Mouse (Mus musculus) forebrain, embryonic 10.5 days (tissue): Measurements from ENCODE around the gene Gpc6. TPM values are rescaled to one million over a fixed set of nuclear protein-coding genes. Genes with fewer than 3 reads are reported as not detected.

ENCODE experiments used
- DNase-seq: peaks from one replicate; pipeline ENCODE4 v3.0.0-alpha.2; 2017; ENCODE audit warnings: low spot score; ENCODE audit errors: extremely low spot score
- H3K27ac ChIP-seq: fragments of 300-500 bp; sonication (generic); 2 replicates; pipeline ENCODE4 v1.5.1; 2016; ENCODE audit warnings: mild to moderate bottlenecking
- H3K27me3 ChIP-seq: fragments of 300-500 bp; sonication (generic); 2 replicates; pipeline ENCODE4 v1.6.1; 2016; ENCODE audit warnings: mild to moderate bottlenecking; ENCODE audit not compliant: poor library complexity, severe bottlenecking
- H3K36me3 ChIP-seq: fragments of 300-500 bp; sonication (generic); replicated peaks from 2 replicates; pipeline ENCODE4 v1.6.1; 2016; ENCODE audit warnings: mild to moderate bottlenecking, moderate library complexity
- H3K4me1 ChIP-seq: fragments of 300-500 bp; sonication (generic); 2 replicates; pipeline ENCODE4 v1.6.1; 2016
- H3K4me3 ChIP-seq: fragments of 300-500 bp; sonication (generic); 2 replicates; pipeline ENCODE4 v1.5.1; 2016; ENCODE audit warnings: mild to moderate bottlenecking, moderate library complexity
- H3K9me3 ChIP-seq: fragments of 300-500 bp; sonication (generic); 2 replicates; pipeline ENCODE4 v1.6.1; 2016; ENCODE audit warnings: mild to moderate bottlenecking, moderate library complexity
- WGBS: fragments of 180-500 bp; shearing (Covaris S2); methylation state at CpG from one replicate; pipeline ENCODE4 v1.1.7; 2016; 5-methylcytosine and 5-hydroxymethylcytosine counted together
- polyA plus RNA-seq: library from polyadenylated mRNA; unstranded; fragments of >200 nt; fragmentation: Nextera tagmentation; extraction: Ambion mirVana; gene quantifications from 2 replicates; pipeline ENCODE4 v1.2.1, GENCODE M21; 2016

Gene Gpc6
- polyA plus RNA-seq, 1 experiment from 2014 or later: 36.5 TPM

DNA sequence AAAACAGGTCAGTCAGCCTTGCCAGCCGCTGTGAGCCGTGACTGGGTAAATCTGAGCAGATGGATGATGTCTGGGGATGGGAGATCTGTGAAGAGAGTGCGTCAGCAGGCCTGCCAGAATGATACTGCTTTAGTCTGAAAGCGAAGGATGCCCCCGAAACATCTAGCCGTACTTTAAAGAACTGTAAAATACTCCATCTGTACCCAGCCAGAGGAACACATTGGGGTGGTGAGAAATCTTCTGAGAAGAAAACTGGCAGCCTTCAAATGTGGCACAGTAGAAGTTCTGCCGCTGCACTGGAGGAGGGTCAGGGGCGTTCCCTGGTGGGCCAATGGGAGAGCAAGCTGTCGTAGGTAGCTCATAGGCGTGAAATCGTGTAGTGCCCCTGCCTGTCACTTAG lies 1033.3 kb downstream of the Gpc6 start:
- Histone ChIP-seq H3K27me3 (no peaks in the 10 kb centered on the region), H3K27ac (no peak overlapping the region), H3K4me1 (no peaks in the 10 kb centered on the region), H3K9me3 (no peaks in the 10 kb centered on the region), H3K36me3 (no peaks in the 10 kb centered on the region), H3K4me3 (no peak overlapping the region)
- 92% methylated on average over 11 of the region's 11 CpGs for WGBS
- no peak for DNase-seq

DNA sequence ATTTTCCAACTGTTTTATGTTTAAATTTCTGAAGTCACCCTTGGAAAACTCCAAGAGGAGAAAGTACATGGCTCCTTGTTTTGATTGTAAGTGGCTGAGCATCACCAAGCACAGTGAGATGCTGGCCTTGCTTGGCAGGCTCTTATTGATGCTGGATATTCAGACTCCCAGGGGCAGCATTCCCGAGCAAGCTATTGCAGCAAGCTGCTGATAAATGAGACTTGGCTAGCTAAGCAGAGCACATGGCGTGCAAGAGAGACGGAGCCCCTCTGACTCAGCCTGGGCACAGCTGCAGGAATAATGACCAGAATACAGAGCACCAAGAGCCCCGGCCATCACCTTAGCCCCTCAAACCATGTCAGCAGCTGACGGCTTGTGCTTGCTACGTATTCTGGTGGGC lies 1036.2 kb downstream of the Gpc6 start:
- Histone ChIP-seq H3K36me3 (no peaks in the 10 kb centered on the region), H3K4me1 (no peaks in the 10 kb centered on the region), H3K27ac (no peak overlapping the region), H3K9me3 (no peaks in the 10 kb centered on the region), H3K4me3 (no peak overlapping the region), H3K27me3 (no peaks in the 10 kb centered on the region)
- DNase-seq: no peak
- 84% methylated on average over 6 of the region's 6 CpGs for WGBS

DNA sequence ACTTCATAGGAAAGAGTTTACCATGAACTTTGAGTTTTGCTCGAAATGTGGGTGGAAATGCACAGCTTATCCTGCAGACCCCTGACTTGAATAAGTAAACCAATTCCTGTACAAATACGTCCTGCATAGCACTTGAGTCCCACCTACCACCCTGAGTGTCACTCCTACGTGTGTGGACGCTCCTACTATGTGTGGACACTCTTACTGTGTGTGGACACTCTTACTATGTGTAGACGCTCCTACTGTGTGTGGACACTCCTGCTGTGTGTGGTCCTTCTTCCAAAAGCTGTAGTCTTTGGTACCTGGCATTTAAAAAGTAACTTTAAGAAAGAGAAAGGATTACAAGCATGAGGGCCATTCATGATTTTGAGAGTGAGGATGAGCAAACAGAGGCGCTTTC lies 1036.7 kb downstream of the Gpc6 start:
- Histone ChIP-seq H3K36me3 (no peaks in the 10 kb centered on the region), H3K27me3 (no peaks in the 10 kb centered on the region), H3K4me1 (no peaks in the 10 kb centered on the region), H3K27ac (no peak overlapping the region), H3K4me3 (no peak overlapping the region), H3K9me3 (no peaks in the 10 kb centered on the region)
- WGBS: 91% methylated on average over 6 of the region's 6 CpGs
- no peak for DNase-seq

DNA sequence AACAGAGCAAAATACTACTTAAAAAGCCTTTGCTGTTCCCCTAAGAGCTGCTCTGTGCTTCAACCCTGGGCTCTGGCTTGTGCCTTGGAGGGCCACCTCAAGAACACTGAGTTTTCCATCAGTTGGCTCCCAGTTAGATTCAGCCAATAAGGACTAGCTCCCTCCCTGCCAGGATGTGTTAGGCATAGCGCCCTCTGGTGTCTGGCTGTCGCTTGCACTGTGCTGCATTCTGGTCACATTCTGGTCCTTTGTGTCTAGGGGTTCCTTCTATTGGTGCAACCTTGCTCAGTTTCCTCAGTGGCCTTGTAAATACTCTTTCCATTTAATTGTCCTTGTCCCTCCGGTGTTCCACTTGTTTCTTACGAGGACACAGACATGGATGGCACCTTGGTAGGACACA lies 1037.3 kb downstream of the Gpc6 start:
- Histone ChIP-seq H3K36me3 (no peaks in the 10 kb centered on the region), H3K9me3 (no peaks in the 10 kb centered on the region), H3K4me1 (no peaks in the 10 kb centered on the region), H3K27ac (no peak overlapping the region), H3K27me3 (no peaks in the 10 kb centered on the region), H3K4me3 (no peak overlapping the region)
- WGBS: 54% methylated on average over 4 of the region's 4 CpGs
- peak; percentile 29 for DNase-seq

DNA sequence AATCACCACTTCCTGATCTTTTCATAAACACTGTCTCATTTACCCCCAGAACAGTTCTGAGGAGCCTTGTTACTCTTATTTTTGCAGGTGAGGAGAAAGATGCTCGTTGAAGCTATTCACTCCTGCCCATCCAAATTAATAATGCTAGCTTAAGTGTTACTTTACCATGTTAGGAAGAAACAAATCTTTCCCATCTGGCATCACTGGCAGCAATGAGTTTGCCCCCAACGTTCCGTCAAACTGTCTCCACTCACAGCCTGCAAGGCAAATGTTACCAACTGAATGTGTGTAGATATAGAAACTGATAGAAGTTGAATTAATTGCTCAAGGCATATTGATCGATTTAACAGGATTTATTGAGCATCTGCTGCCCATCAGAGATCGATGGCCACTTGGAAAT lies 1047.5 kb downstream of the Gpc6 start:
- H3K27ac ChIP-seq: no peak overlapping the region
- no peak for DNase-seq
- WGBS: 91% methylated on average over 5 of the region's 5 CpGs
- H3K4me1 ChIP-seq: no peaks in the 10 kb centered on the region
- H3K4me3 ChIP-seq: no peak overlapping the region
- H3K9me3 ChIP-seq: no peaks in the 10 kb centered on the region
- H3K36me3 ChIP-seq: peaks cover 12% of the 10 kb centered on the region
- no peaks in the 10 kb centered on the region for H3K27me3 ChIP-seq

DNA sequence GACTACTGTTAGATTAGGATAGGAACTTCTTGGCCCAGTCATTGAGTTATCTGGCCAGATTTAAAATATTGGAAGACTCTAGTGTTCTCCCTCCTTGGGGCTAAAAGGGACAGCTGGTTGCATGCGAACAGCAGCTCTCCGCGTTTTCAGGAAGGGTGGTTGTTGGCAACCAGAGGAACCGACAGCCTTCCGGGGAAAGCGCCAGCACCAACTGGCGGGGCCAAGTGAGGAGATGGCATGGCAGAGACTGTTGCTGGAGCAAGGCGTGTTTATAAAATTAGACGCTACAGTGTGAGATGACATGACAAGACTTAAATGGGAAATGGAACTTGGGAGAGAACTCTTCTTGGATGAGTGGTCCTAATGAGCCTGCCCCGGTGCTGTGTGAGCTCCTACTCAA lies 1056.4 kb downstream of the Gpc6 start:
- WGBS: 95% methylated on average over 10 of the region's 10 CpGs
- Histone ChIP-seq H3K4me3 (no peak overlapping the region), H3K9me3 (no peaks in the 10 kb centered on the region), H3K27ac (no peak overlapping the region), H3K4me1 (no peaks in the 10 kb centered on the region), H3K36me3 (no peaks in the 10 kb centered on the region), H3K27me3 (no peaks in the 10 kb centered on the region)
- DNase-seq: no peak

DNA sequence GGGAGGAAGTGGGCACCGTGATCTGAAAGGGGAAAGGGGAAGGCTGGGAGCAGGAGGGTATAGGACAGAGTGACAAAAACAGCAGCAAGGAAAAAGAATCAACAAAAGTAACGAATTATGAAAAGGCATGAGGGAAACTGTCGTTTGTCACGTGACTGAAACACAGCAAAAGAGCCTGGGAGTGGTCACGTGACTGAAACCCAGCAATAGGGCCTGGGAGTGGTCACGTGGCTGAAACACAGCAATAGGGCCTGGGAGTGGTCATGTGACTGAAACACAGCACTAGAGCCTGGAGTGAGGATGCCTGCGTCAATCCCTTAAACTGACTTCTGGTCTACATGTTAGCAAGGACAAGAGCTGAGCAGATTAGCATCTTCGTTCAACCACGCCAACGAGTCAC lies 1063.3 kb downstream of the Gpc6 start:
- no peak overlapping the region for H3K4me3 ChIP-seq
- 91% methylated on average over 10 of the region's 10 CpGs for WGBS
- H3K4me1 ChIP-seq: no peaks in the 10 kb centered on the region
- H3K27me3 ChIP-seq: no peaks in the 10 kb centered on the region
- H3K9me3 ChIP-seq: no peaks in the 10 kb centered on the region
- no peak for DNase-seq
- H3K27ac ChIP-seq: no peak overlapping the region
- H3K36me3 ChIP-seq: no peaks in the 10 kb centered on the region

DNA sequence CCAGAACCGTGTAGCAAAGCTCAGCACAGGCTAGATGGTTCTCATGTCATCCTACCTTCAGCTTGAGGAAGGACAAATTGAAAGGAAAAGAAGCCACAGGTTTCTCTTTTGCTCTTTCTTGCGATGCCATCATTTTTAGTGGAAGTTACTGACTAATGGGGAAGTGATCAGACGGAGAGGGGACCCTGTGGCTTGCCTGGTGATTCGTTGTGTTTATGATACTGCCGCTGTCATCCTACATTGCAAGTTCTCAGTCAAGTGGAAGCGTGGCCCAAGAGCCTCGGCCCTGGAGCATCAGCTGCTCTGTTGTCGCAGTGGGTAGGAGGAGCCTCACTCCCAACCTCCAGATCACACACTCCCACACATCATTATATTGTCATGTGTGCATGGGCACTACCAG lies 1065.1 kb downstream of the Gpc6 start:
- Histone ChIP-seq H3K27ac (no peak overlapping the region), H3K36me3 (no peaks in the 10 kb centered on the region), H3K4me1 (no peaks in the 10 kb centered on the region), H3K9me3 (no peaks in the 10 kb centered on the region), H3K4me3 (no peak overlapping the region), H3K27me3 (no peaks in the 10 kb centered on the region)
- WGBS: 88% methylated on average over 8 of the region's 8 CpGs
- DNase-seq: no peak

DNA sequence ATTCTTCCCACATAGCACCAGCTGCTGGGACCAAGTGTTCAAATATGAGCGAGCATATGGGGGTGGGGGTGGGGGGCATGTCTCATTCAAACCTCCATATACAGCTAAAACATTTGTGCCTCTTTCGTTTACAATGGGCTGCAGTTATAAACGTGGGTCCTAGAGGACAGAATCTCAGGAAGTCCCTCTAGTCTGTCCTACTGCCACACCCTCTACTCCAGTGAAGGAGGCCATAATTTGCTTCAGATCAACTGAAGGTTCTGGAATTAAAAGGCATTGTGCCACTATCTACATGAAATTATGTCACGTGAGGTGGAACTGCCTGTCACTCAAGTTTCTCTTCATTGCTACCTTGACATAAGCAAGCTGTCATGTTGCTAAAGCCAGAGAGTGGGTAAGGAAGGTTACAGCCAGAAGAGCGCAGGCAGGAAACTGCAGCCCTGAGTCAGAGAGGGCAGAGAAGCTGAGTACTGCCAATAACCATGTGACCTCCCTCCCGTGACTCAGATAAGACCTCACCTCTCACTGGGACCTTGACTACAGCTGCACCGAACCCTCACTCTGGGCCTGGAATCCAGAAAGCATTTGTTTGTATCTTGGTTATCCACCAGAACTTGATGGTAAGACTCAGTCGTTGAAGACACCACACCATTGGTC lies 1067.6 kb downstream of the Gpc6 start:
- DNase-seq: no peak
- Histone ChIP-seq H3K4me3 (no peak overlapping the region), H3K27me3 (no peaks in the 10 kb centered on the region), H3K9me3 (no peaks in the 10 kb centered on the region), H3K36me3 (no peaks in the 10 kb centered on the region), H3K27ac (no peak overlapping the region), H3K4me1 (no peaks in the 10 kb centered on the region)
- WGBS: 85% methylated on average over 8 of the region's 8 CpGs

DNA sequence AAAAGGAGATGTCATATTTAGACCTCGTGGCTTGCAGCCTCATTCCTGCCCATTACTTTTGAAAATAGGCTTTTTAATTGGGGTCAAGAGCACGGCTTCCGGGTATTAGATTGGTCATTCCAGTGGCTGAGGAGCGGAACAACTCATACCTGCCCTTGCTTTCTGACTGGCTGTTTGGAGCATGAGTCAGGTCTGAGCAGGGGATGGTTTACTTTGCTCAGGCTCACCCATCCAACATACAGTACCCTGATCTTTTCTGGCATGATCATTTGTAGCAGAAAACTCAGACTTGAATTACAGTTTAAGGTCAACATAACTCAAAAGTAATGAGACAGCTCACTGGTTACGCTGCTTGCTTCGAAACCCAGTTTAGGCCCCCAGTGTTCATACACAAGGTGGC lies 1068.7 kb downstream of the Gpc6 start:
- H3K36me3 ChIP-seq: no peaks in the 10 kb centered on the region
- H3K27me3 ChIP-seq: 0 out of 2 replicates have a peak, but pooled peaks cover 7% of the 10 kb centered on the region
- H3K27ac ChIP-seq: no peak overlapping the region
- H3K9me3 ChIP-seq: no peaks in the 10 kb centered on the region
- 0 out of 2 replicates have a peak, but pooled peaks cover 2% of the 10 kb centered on the region for H3K4me1 ChIP-seq
- DNase-seq: no peak
- WGBS: 93% methylated on average over 6 of the region's 6 CpGs
- no peak overlapping the region for H3K4me3 ChIP-seq

DNA sequence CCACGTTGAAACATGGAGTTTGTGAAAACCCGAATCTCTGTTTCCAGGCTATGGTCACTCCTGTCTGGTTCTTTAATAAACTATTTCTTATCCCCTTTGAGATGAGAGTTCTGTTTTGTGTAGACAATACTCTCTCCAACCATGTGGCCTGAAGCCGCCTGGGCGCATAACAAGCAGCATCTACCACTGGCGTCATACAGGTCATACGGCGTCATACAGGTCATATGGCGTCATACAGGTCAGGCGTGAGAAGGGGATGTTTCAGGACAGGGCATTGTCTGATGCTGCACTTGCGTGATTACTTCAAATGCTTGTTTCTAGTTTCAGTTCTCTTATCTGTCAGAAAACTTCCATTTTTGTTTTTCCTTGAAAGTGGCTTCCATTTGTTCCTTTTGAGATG lies 1079.3 kb downstream of the Gpc6 start:
- H3K27ac ChIP-seq: no peak overlapping the region
- H3K9me3 ChIP-seq: no peaks in the 10 kb centered on the region
- H3K27me3 ChIP-seq: peaks cover 68% of the 10 kb centered on the region
- no peaks in the 10 kb centered on the region for H3K36me3 ChIP-seq
- WGBS: 93% methylated on average over 10 of the region's 10 CpGs
- no peak for DNase-seq
- H3K4me1 ChIP-seq: peaks cover 16% of the 10 kb centered on the region
- no peak overlapping the region for H3K4me3 ChIP-seq

DNA sequence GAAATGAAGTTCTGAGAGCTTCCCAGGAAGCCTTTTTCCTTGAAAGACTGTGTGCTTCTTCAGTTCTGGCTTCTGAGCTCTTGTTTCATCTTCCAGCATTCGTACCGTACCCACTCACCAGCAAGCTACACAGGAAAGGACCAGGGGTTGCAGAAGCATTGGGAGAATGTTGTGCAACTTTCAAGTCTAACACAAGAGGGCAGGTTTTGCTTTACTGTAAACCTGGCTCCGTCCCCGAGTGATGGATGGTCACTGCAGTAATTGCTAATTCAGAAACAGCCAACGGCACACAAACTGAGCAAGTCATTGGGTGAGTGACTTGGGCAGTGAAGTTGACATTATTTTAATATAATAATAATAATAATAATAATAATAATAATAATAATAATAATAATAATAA lies 1080.6 kb downstream of the Gpc6 start:
- Histone ChIP-seq H3K36me3 (no peaks in the 10 kb centered on the region), H3K4me3 (no peak overlapping the region), H3K4me1 (peaks cover 16% of the 10 kb centered on the region), H3K27me3 (peaks cover 59% of the 10 kb centered on the region), H3K27ac (no peak overlapping the region), H3K9me3 (no peaks in the 10 kb centered on the region)
- 32% methylated on average over 5 of the region's 5 CpGs for WGBS
- DNase-seq: peak; percentile 29

DNA sequence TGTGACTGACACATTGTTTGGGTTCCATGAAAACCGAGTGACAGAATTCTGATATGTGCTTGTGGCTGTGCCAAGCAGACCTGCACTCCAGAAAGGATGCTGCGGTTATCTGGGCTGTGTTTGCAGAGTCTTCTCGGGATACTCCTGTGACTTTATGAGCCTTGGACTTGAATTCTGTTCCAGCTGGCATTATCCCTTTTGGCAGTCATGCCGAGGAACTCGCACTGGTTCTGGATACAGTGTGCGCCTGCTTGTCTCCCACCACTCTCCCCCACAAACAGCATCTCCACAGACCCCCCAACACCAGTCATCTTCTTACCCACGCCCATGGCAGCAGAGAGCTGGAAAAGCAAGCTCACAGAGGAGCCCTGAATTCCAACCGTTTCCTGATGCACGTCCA lies 1084.4 kb downstream of the Gpc6 start:
- Histone ChIP-seq H3K36me3 (no peaks in the 10 kb centered on the region), H3K4me3 (no peak overlapping the region), H3K27me3 (peaks cover 25% of the 10 kb centered on the region), H3K4me1 (no peaks in the 10 kb centered on the region), H3K27ac (no peak overlapping the region), H3K9me3 (no peaks in the 10 kb centered on the region)
- no peak for DNase-seq
- WGBS: 85% methylated on average over 9 of the region's 9 CpGs

DNA sequence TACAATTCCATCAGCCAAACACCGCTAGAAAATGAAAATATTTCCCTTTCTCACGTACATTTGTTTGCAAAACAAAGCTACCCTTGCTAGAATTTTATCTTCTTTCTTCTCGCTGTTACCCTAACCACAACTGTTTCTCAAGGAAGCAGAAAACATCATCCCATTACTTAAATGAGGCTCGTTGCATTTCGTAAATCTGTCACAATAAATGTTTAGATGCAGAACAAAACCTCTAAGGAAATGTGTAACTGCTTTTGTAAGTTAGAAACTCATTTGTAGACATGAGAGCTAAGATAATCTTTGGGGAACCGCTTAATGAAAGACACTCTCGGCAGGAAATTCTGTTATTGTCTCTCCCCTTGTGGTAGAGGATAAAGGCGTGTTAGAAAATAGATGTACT lies 1088.1 kb downstream of the Gpc6 start:
- no peak overlapping the region for H3K27ac ChIP-seq
- no peaks in the 10 kb centered on the region for H3K9me3 ChIP-seq
- WGBS: 81% methylated on average over 8 of the region's 8 CpGs
- no peaks in the 10 kb centered on the region for H3K36me3 ChIP-seq
- H3K27me3 ChIP-seq: peaks cover 4% of the 10 kb centered on the region; the same call in 1 of the 2 replicates
- H3K4me3 ChIP-seq: no peak overlapping the region
- H3K4me1 ChIP-seq: no peaks in the 10 kb centered on the region
- no peak for DNase-seq
